Mouse (Mus musculus) liver, embryonic 14.5 days (tissue): ENCODE measurements around the gene Crnkl1. TPM values are rescaled to one million over a fixed set of nuclear protein-coding genes. Genes with fewer than 3 reads are reported as not detected.
A peak's percentile ranks its signal among the peaks of the same experiment; 100 is the strongest.
"Not testable (repeated sequence)": the region's sequence is repeated elsewhere in the genome, so short reads cannot be mapped to it uniquely, and the experiment has no call there.

ENCODE experiments used
- ATAC-seq: fragments of 200-750 bp; cut with Nextera tagmentation; 2 replicates; pipeline ENCODE4 v1.8.0; 2017; ENCODE audit warnings: moderate number of reproducible peaks, mild to moderate bottlenecking, moderate library complexity; ENCODE audit not compliant: insufficient read depth
- DNase-seq, 3 experiments: peaks; one replicate each; pipeline ENCODE4 v3.0.0-alpha.2; 2012 to 2013; ENCODE audit warnings: low read depth in 3 of 3, low spot score in 3 of 3
- H3K27ac ChIP-seq: fragments of 300-500 bp; sonication (generic); 2 replicates; pipeline ENCODE4 v1.5.1; 2014; ENCODE audit warnings: moderate library complexity, mild to moderate bottlenecking, control low read depth, inconsistent platforms
- H3K27me3 ChIP-seq: fragments of 300-500 bp; sonication (generic); 2 replicates; pipeline ENCODE4 v1.6.1; 2014; ENCODE audit warnings: mild to moderate bottlenecking, low read length, moderate library complexity; ENCODE audit not compliant: control insufficient read depth, insufficient read depth
- H3K36me3 ChIP-seq: fragments of 300-500 bp; sonication (generic); replicated peaks from 2 replicates; pipeline ENCODE4 v1.6.1; 2014; ENCODE audit warnings: low read depth; ENCODE audit not compliant: control insufficient read depth, insufficient read depth
- H3K4me1 ChIP-seq, 2 experiments: fragments of 200-500 bp in 1 of 2; fragments of 300-500 bp in 1 of 2; sonication (generic) in 1 of 2; replicated peaks; 2 replicates each; pipeline ENCODE4 v1.6.1; 2012 to 2014; ENCODE audit warnings: antibody characterized with exemption in 1 of 2, inconsistent platforms in 1 of 2, low read length in 1 of 2; ENCODE audit not compliant: control insufficient read depth in 2 of 2, insufficient read depth in 2 of 2
- H3K4me2 ChIP-seq: fragments of 300-500 bp; sonication (generic); 2 replicates; pipeline ENCODE4 v1.6.1; 2014; ENCODE audit warnings: low read depth, mild to moderate bottlenecking, control low read depth, moderate library complexity
- H3K4me3 ChIP-seq, 2 experiments: fragments of 200-500 bp in 1 of 2; fragments of 300-500 bp in 1 of 2; sonication (generic) in 1 of 2; 2 replicates each; pipeline ENCODE4 v1.5.1; 2012 to 2014; ENCODE audit warnings: low read depth in 2 of 2, low read length in 2 of 2, mild to moderate bottlenecking in 2 of 2, control low read depth in 1 of 2, inconsistent platforms in 1 of 2, moderate library complexity in 1 of 2; ENCODE audit not compliant: insufficient read depth in 1 of 2
- H3K9ac ChIP-seq: fragments of 300-500 bp; sonication (generic); replicated peaks from 2 replicates; pipeline ENCODE4 v1.6.1; 2014; ENCODE audit warnings: mild to moderate bottlenecking, control low read depth, moderate library complexity
- H3K9me3 ChIP-seq: fragments of 300-500 bp; sonication (generic); 2 replicates; pipeline ENCODE4 v1.6.1; 2016; ENCODE audit warnings: low read length, mixed read lengths; ENCODE audit not compliant: control insufficient read depth
- CTCF ChIP-seq: IDR thresholded peaks from 2 replicates; pipeline ENCODE4 v1.5.1; 2016; ENCODE audit warnings: antibody characterized with exemption, low read depth, control low read depth
- EP300 ChIP-seq: IDR thresholded peaks from 2 replicates; pipeline ENCODE4 v1.6.1; 2016; ENCODE audit warnings: antibody characterized with exemption, low read depth
- WGBS: fragments of 180-500 bp; shearing (Covaris S2); extraction: QIAGEN DNeasy Blood & Tissue Kit; methylation state at CpG from one replicate; pipeline ENCODE4 v1.1.7; 2014; ENCODE audit not compliant: insufficient replicate concordance; 5-methylcytosine and 5-hydroxymethylcytosine counted together
- polyA plus RNA-seq, 2 experiments: library from polyadenylated mRNA; depleted of rRNA in 1 of 2; stranded (reverse) in 1 of 2; unstranded in 1 of 2; fragments of >200 nt; fragmentation: Nextera tagmentation in 1 of 2; extraction: Ambion mirVana in 1 of 2; gene quantifications; 2 replicates each; pipeline versions ENCODE4 v1.2.1 to v1.2.3; 2012 to 2014

Crnkl1 gene
- polyA plus RNA-seq, 2 experiments, result 10.3 to 18.2 TPM

DNA sequence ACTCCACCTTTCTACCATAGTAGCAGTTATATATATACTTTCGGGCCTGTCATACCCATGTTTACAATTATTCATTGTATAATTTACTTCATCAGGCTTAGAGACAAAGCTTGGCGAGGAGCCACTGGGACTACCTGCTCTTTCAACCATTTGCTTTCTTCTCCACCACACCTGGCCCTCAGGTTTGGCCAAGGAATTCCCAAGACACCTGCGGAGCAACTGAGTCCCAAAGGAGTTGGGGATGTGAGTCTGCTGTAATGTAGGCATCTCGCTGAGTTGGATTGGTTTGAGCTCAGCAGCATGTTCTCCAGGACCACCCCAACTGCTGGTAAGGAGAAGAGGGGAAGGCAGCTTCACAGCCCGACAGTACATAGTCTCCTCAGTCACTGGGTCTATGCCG, 33.0 kb downstream of the Crnkl1 start, which contains the start of gene Naa20:
Gene Naa20 (plus strand): TSS at position 239 of the 400 bp plus-strand sequence.
- Histone ChIP-seq H3K9me3 (no peaks in the 10 kb centered on the region), H3K27ac (no peak within 1 kb of the TSS), H3K4me1 (peaks cover 3 to 10% of the 10 kb centered on the region in 2 experiments), H3K27me3 (no peaks in the 10 kb centered on the region), H3K4me3 (peak within 1 kb of the TSS; percentile 96 to 97), H3K9ac (peak within 1 kb of the TSS; percentile 92), H3K36me3 (no peaks in the 10 kb centered on the region), H3K4me2 (peak within 1 kb of the TSS; percentile 84)
- DNase-seq (no peak), ATAC-seq (no peak)
- 68% methylated on average over 6 of the region's 6 CpGs for WGBS
- TF ChIP-seq CTCF, result no peak
- TF ChIP-seq EP300, result no peak

DNA sequence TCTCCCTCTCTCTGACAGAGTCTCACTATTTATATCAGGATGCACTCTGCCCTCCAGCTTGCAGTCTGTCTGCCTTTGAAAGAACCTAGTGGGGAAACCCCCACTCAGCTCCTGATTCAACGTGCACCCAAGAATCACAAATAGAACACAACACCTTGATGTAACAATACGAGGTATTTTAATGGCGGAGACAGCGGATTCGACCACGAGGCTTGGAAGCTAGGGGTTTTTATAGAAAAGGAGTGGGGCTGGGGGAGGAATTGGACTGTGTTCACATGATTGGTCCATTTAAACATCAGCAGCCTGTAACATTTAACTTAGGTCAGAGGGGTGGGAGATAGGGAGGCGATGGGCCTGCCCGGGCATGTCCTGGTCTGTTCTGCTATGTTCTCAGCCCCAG, 34.5 kb downstream of the Crnkl1 start:
- H3K4me2 ChIP-seq, H3K9ac ChIP-seq, H3K27ac ChIP-seq, H3K4me1 ChIP-seq, H3K4me3 ChIP-seq, H3K9me3 ChIP-seq, ATAC-seq, DNase-seq, H3K27me3 ChIP-seq, H3K36me3 ChIP-seq: not testable (repeated sequence)
- WGBS, result 59% methylated on average over 7 of the region's 8 CpGs

DNA sequence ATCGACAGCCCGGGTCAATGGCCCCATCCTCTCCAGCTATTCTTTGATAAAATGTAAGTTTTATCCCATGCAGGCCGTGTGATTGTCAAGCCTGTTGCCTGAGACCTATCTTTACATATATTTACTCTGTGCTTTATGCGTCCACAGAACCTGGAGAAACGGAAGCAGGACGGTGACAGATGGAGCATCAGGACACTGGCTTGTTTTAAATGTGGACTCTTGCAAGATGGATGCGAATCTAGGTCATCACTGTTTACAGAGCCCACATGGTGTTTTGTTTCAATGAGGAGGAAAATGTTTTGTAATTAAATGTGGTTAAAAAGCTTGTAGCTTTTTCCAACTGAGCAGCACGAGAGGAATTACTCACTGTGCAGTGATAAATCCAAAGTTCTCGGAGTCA, 36.7 kb downstream of the Crnkl1 start:
- Histone ChIP-seq H3K4me2 (no peak overlapping the region), H3K27ac (no peak overlapping the region), H3K36me3 (no peaks in the 10 kb centered on the region), H3K9ac (no peak overlapping the region), H3K9me3 (no peaks in the 10 kb centered on the region), H3K4me3 (no peak overlapping the region), H3K27me3 (no peaks in the 10 kb centered on the region), H3K4me1 (no peaks in the 10 kb centered on the region)
- TF ChIP-seq EP300 (no peak), CTCF (no peak)
- ATAC-seq (no peak), DNase-seq (no peak)
- WGBS, result 70% methylated on average over 9 of the region's 9 CpGs

DNA sequence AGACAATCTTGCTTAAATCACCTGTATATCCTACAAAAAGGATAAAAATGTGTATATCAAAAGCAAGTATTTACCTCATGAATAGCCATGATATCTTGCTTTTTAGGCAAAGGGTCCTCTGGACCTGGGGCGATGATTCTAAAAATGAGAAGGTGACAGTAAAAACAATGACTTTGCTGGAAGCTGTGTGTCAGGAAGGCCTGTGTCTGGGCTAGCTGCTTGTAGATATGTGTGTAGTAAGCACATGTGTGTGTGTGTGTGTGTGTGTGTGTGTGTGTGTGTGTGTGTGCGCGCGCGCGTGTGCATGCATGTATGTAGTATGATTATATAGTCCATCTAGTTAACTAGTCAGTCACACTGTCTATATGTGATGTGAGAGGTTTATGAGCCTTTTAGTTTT, 41.1 kb downstream of the Crnkl1 start:
- Histone ChIP-seq H3K4me2 (no peak overlapping the region), H3K4me3 (no peak overlapping the region), H3K9ac (no peak overlapping the region), H3K9me3 (no peaks in the 10 kb centered on the region), H3K36me3 (no peaks in the 10 kb centered on the region), H3K4me1 (peaks cover 0 to 5% of the 10 kb centered on the region in 2 experiments; a peak in 2 of 4 replicates), H3K27me3 (no peaks in the 10 kb centered on the region), H3K27ac (no peak overlapping the region)
- DNase-seq (no peak), ATAC-seq (no peak)
- 96% methylated on average over 6 of the region's 6 CpGs for WGBS
- TF ChIP-seq EP300 (no peak), CTCF (no peak)

DNA sequence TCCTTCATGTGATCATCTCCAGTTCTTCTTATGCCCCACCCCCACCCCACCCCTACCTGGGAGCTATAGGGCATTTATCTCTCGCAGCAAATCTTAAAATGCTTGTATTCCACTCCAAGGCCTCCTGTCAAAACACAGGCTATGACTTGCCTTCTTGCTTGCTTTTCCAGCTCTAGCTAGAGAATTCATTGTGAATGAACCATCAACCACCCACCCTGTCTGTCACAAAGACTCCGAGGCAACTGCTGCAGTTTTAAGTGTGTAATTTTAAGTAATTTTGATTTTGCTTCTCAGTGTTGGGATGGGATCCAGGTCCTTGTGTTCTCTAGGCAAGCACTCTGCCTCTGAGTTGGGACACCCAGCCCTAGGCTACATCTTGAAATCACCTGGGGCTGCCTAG, 44.2 kb downstream of the Crnkl1 start:
- Histone ChIP-seq H3K4me3 (no peak overlapping the region), H3K27me3 (no peaks in the 10 kb centered on the region), H3K9me3 (no peaks in the 10 kb centered on the region), H3K36me3 (no peaks in the 10 kb centered on the region), H3K9ac (no peak overlapping the region), H3K27ac (no peak overlapping the region), H3K4me1 (peaks cover 0 to 5% of the 10 kb centered on the region in 2 experiments; a peak in 2 of 4 replicates), H3K4me2 (no peak overlapping the region)
- ATAC-seq, result no peak
- DNase-seq, result no peak
- TF ChIP-seq EP300 (no peak), CTCF (no peak)
- 57% methylated on average over 2 of the region's 2 CpGs for WGBS
